15 mouse cellular contexts compared by ENCODE assay signal in genomic region chr14:60269333-60269732, GRCm38 (mm10). TPM values are rescaled to one million over a fixed set of nuclear protein-coding genes. Genes with fewer than 3 reads are reported as not detected.
DNase-seq lines count a peak whose midpoint lies in the region; ATAC-seq and TF ChIP-seq lines count a peak whose summit lies in the region.
"Had no signal": no experiment of that assay in that cellular context is flagged by ENCODE, and none has a peak within 500 bp of the region (broad histone marks: within the 10 kb centered on the region; RNA-seq: fewer than 3 reads in every experiment).

No protein-coding gene starts in this region.

- peak; percentile 60 for ATAC-seq in neutrophil, adult 5-6 weeks (ENCODE audit: extremely low read depth, insufficient number of reproducible peaks, low FRiP score, poor library complexity, severe bottlenecking)
- ATAC-seq in midbrain, postnatal 0 days (ENCODE audit: low FRiP score): no peak
- ATAC-seq: midbrain, embryonic 13.5 days had no signal

- H3K4me1 ChIP-seq in midbrain, postnatal 0 days (ENCODE audit: insufficient read depth, low read length): no peaks in the 10 kb centered on the region
- peaks cover 17% of the 10 kb centered on the region for H3K4me1 ChIP-seq in hindbrain, embryonic 10.5 days (replicated peaks)

- H3K9me3 ChIP-seq in midbrain, postnatal 0 days (ENCODE audit: low read length): no peaks in the 10 kb centered on the region
- no peaks in the 10 kb centered on the region for H3K9me3 ChIP-seq in hindbrain, embryonic 10.5 days
- H3K9me3 ChIP-seq: midbrain, embryonic 13.5 days had no signal

- no peak overlapping the region for H3K4me3 ChIP-seq in midbrain, postnatal 0 days (ENCODE audit: low read depth, low read length)
- H3K4me3 ChIP-seq in hindbrain, embryonic 10.5 days: no peak overlapping the region
- H3K4me3 ChIP-seq: midbrain, embryonic 13.5 days had no signal

- TF ChIP-seq CTCF in midbrain, postnatal 0 days (IDR thresholded peaks at IDR 0.05): no peak

- H3K4me2 ChIP-seq in midbrain, postnatal 0 days (ENCODE audit: low read depth, low read length, poor library complexity, severe bottlenecking): no peak overlapping the region
- H3K4me2 ChIP-seq: midbrain, embryonic 13.5 days had no signal

- no peak overlapping the region for H3K27ac ChIP-seq in midbrain, postnatal 0 days (ENCODE audit: low read depth, low read length)
- no peak overlapping the region for H3K27ac ChIP-seq in hindbrain, embryonic 10.5 days
- H3K27ac ChIP-seq: midbrain, embryonic 13.5 days; stomach, postnatal 0 days had no signal

- no peaks in the 10 kb centered on the region for H3K36me3 ChIP-seq in midbrain, postnatal 0 days (ENCODE audit: insufficient read depth, low read length)
- no peaks in the 10 kb centered on the region for H3K36me3 ChIP-seq in hindbrain, embryonic 10.5 days
- H3K36me3 ChIP-seq: midbrain, embryonic 13.5 days had no signal

- WGBS in midbrain, postnatal 0 days: 85% methylated on average over 6 of the region's 6 CpGs
- WGBS in hindbrain, embryonic 10.5 days: 90% methylated on average over 6 of the region's 6 CpGs

- DNase-seq in spleen, adult 18-20 months: peak; percentile 34 to 40
- DNase-seq in spleen, adult 12 weeks (ENCODE audit: low spot score): no peak
- peak; percentile 21 for DNase-seq in liver
- DNase-seq in layer of hippocampus, postnatal 25 days (ENCODE audit: extremely low spot score in 1 of 2, low spot score in 1 of 2): no peak
- DNase-seq in midbrain, postnatal 0 days (ENCODE audit: low spot score): no peak
- no peak for DNase-seq in hindbrain, embryonic 10.5 days (ENCODE audit: low spot score)
- no peak for DNase-seq in cerebellum, postnatal 25 days
- DNase-seq: cerebellum, postnatal 36 days; kidney, postnatal 14 days had no signal

- H3K9ac ChIP-seq in midbrain, postnatal 0 days (replicated peaks; ENCODE audit: low read length, poor library complexity, severe bottlenecking): no peak overlapping the region
- H3K9ac ChIP-seq: midbrain, embryonic 13.5 days had no signal

- H3K27me3 ChIP-seq in midbrain, postnatal 0 days (ENCODE audit: insufficient read depth, low read length): no peaks in the 10 kb centered on the region
- no peaks in the 10 kb centered on the region for H3K27me3 ChIP-seq in hindbrain, embryonic 10.5 days (ENCODE audit: insufficient read depth, poor library complexity, severe bottlenecking)
- H3K27me3 ChIP-seq: midbrain, embryonic 13.5 days had no signal

RNA-seq across cellular contexts. Expression of gene Mtmr6, which starts 4.3 kb away (rescaled TPM):
- 138 and 142 TPM in 2 replicates for total RNA-seq in neutrophil, adult 5-6 weeks (2017)
- total RNA-seq in layer of hippocampus, postnatal 25 days (2021): 100 to 1,000 TPM; 100 to 104 TPM
- total RNA-seq in midbrain, postnatal 0 days (2014; rRNA removed): 36.1 and 38.6 TPM in 2 replicates
- 57.7 and 58.6 TPM in 2 replicates for polyA plus RNA-seq in midbrain, postnatal 0 days (2015; fragmentation: Nextera tagmentation; extraction: Ambion mirVana)
- polyA plus RNA-seq in hindbrain, embryonic 10.5 days (2016; fragmentation: Nextera tagmentation; extraction: Ambion mirVana): 32.2 and 35.9 TPM in 2 replicates

RNA-seq across cellular contexts. Expression of gene Gm49336, which starts 18.0 kb away (rescaled TPM):
- 58.7 and 61.6 TPM in 2 replicates for total RNA-seq in neutrophil, adult 5-6 weeks (2017)
- 10 to 100 TPM; 66.7 to 71.0 TPM for total RNA-seq in layer of hippocampus, postnatal 25 days (2021)
- 115 and 137 TPM in 2 replicates for total RNA-seq in midbrain, postnatal 0 days (2014; rRNA removed)
- polyA plus RNA-seq in midbrain, postnatal 0 days (2015; fragmentation: Nextera tagmentation; extraction: Ambion mirVana): 36.9 and 37.5 TPM in 2 replicates
- 44.0 and 62.6 TPM in 2 replicates for polyA plus RNA-seq in hindbrain, embryonic 10.5 days (2016; fragmentation: Nextera tagmentation; extraction: Ambion mirVana)

RNA-seq across cellular contexts. Expression of gene Nupl1, which starts 18.1 kb away (rescaled TPM):
- not detected in 2 replicates for total RNA-seq in neutrophil, adult 5-6 weeks (2017)
- total RNA-seq in layer of hippocampus, postnatal 25 days (2021): under 1 TPM in 1 of 2 experiments, not detected in 1; 0.12 TPM
- 0.05 and 0.16 TPM in 2 replicates for total RNA-seq in midbrain, postnatal 0 days (2014; rRNA removed)
- 0.07 TPM in 1 of 2 replicates, not detected in the other for polyA plus RNA-seq in midbrain, postnatal 0 days (2015; fragmentation: Nextera tagmentation; extraction: Ambion mirVana)
- 0.05 and 0.07 TPM in 2 replicates for polyA plus RNA-seq in hindbrain, embryonic 10.5 days (2016; fragmentation: Nextera tagmentation; extraction: Ambion mirVana)
- total RNA-seq: gastrocnemius, adult 8-10 months had no signal
- polyA plus RNA-seq: brain, embryonic 14.5 days; limb, embryonic 11.5 days had no signal

Comparison
In these comparisons a context has a peak if more than half of its experiments do, and no peak if none do; other contexts are left out.
1. DNase-seq: peak in spleen, adult 18-20 months (2 of 2) and liver (single experiment); none in spleen, adult 12 weeks (single experiment), layer of hippocampus, postnatal 25 days (0 of 2), midbrain, postnatal 0 days (single experiment), hindbrain, embryonic 10.5 days (single experiment) and cerebellum, postnatal 25 days (0 of 2).